Comparison of ENCODE assay signal across 20 mouse cellular contexts in the genomic region with DNA sequence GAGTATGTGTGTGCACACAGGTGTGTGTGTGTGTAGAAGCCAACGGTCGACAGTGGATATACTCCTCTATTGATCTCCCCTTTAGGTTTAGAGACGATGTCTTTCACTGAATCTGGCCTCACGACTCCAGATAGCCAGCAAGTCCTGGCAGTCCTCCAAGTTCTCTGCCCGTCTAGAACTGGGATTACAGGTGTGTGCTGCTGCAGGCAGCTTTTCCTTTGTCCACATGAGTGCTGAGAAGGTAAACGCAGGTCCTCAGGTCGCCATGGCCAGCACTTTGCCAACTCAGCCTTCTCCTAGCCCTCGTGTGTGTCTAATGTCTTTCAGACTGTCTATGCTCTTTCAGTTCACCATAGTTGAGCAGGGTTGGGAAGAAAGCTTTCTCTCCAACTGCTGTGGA.
DNase-seq lines count a peak whose midpoint lies in the region; ATAC-seq and TF ChIP-seq lines count a peak whose summit lies in the region.
"Had no signal": no experiment of that assay in that cellular context is flagged by ENCODE, and none has a peak within 500 bp of the region (broad histone marks: within the 10 kb centered on the region; RNA-seq: fewer than 3 reads in every experiment).

No protein-coding gene starts in this region.

- H3K4me2 ChIP-seq in stomach, embryonic 16.5 days (ENCODE audit: low read depth, low read length): no peak overlapping the region
- H3K4me2 ChIP-seq: midbrain, embryonic 15.5 days; neural tube, embryonic 12.5 days had no signal

- peak overlapping the region; percentile 47; the same call in 1 of the 2 replicates for H3K27ac ChIP-seq in heart, embryonic 10.5 days
- no peak overlapping the region for H3K27ac ChIP-seq in limb, embryonic 10.5 days
- no peak overlapping the region for H3K27ac ChIP-seq in stomach, embryonic 16.5 days (ENCODE audit: low read length)
- H3K27ac ChIP-seq: forebrain, embryonic 10.5 days; heart, adult 2 months; kidney, postnatal 0 days; midbrain, embryonic 15.5 days; neural tube, embryonic 12.5 days had no signal

- no peaks in the 10 kb centered on the region for H3K27me3 ChIP-seq in heart, embryonic 10.5 days (ENCODE audit: insufficient read depth, poor library complexity, severe bottlenecking)
- no peaks in the 10 kb centered on the region for H3K27me3 ChIP-seq in limb, embryonic 10.5 days (ENCODE audit: low read depth, poor library complexity, severe bottlenecking)
- no peaks in the 10 kb centered on the region for H3K27me3 ChIP-seq in stomach, embryonic 16.5 days (ENCODE audit: control insufficient read depth, insufficient read depth, low read length)
- H3K27me3 ChIP-seq: megakaryocyte, embryonic 14.5 days; midbrain, embryonic 15.5 days; neural tube, embryonic 12.5 days had no signal

- WGBS in heart, embryonic 10.5 days: 78% methylated on average over 8 of the region's 8 CpGs
- WGBS in lung, adult 2 months: 51% methylated on average over 8 of the region's 8 CpGs
- 88% methylated on average over 8 of the region's 8 CpGs for WGBS in limb, embryonic 10.5 days
- WGBS in stomach, embryonic 16.5 days: 58% methylated on average over 8 of the region's 8 CpGs

- H3K36me3 ChIP-seq in heart, embryonic 10.5 days: peaks cover 5% of the 10 kb centered on the region; the same call in 1 of the 2 replicates
- H3K36me3 ChIP-seq in limb, embryonic 10.5 days: no peaks in the 10 kb centered on the region
- no peaks in the 10 kb centered on the region for H3K36me3 ChIP-seq in stomach, embryonic 16.5 days (ENCODE audit: control insufficient read depth, insufficient read depth, low read length)
- H3K36me3 ChIP-seq: forebrain, embryonic 10.5 days; midbrain, embryonic 15.5 days; neural tube, embryonic 12.5 days had no signal

- no peak for TF ChIP-seq POLR2A in lung, adult 2 months (IDR thresholded peaks at IDR 0.05; ENCODE audit: borderline replicate concordance, extremely low read depth, low read depth, low read length)

- H3K4me1 ChIP-seq in heart, embryonic 10.5 days: peaks cover 27% of the 10 kb centered on the region
- H3K4me1 ChIP-seq in lung, adult 2 months (ENCODE audit: control insufficient read depth, insufficient read depth, low read length): peaks cover 5% of the 10 kb centered on the region; the same call in 1 of the 2 replicates
- H3K4me1 ChIP-seq in limb, embryonic 10.5 days: peaks cover 4% of the 10 kb centered on the region; the same call in 1 of the 2 replicates
- H3K4me1 ChIP-seq in stomach, embryonic 16.5 days (ENCODE audit: control insufficient read depth, insufficient read depth, low read length): no peaks in the 10 kb centered on the region
- H3K4me1 ChIP-seq: forebrain, embryonic 10.5 days; megakaryocyte, embryonic 14.5 days; midbrain, embryonic 15.5 days; neural tube, embryonic 12.5 days had no signal

- no peak overlapping the region for H3K9ac ChIP-seq in stomach, embryonic 16.5 days (ENCODE audit: low read length)
- H3K9ac ChIP-seq: midbrain, embryonic 15.5 days; neural tube, embryonic 12.5 days had no signal

- no peak for TF ChIP-seq CTCF in lung, adult 2 months (IDR thresholded peaks at IDR 0.05; ENCODE audit: insufficient read depth, low read length)

- no peaks in the 10 kb centered on the region for H3K9me3 ChIP-seq in heart, embryonic 10.5 days
- H3K9me3 ChIP-seq in limb, embryonic 10.5 days (replicated peaks): no peaks in the 10 kb centered on the region
- H3K9me3 ChIP-seq in stomach, embryonic 16.5 days (replicated peaks; ENCODE audit: control insufficient read depth, low read length): no peaks in the 10 kb centered on the region
- H3K9me3 ChIP-seq: forebrain, embryonic 10.5 days; midbrain, embryonic 15.5 days; neural tube, embryonic 12.5 days had no signal

- DNase-seq in heart, embryonic 10.5 days (ENCODE audit: low spot score): peak; percentile 64
- DNase-seq in heart, adult 9 months (ENCODE audit: low spot score in 2 of 2): no peak
- peak; percentile 12 to 34 for DNase-seq in lung, adult 18-20 months
- DNase-seq in lung, adult 2 months: no peak
- DNase-seq in limb, embryonic 10.5 days (ENCODE audit: low spot score): peak; percentile 16
- no peak for DNase-seq in adrenal gland, postnatal 4 days (ENCODE audit: low spot score in 2 of 2)
- DNase-seq: adrenal gland, postnatal 10 days; cerebellum, adult 9-10 months; gastrocnemius, postnatal 14 days; heart, adult 2 months; kidney, adult 11 months; thymus, adult 18-20 months; thymus, postnatal 36 days had no signal

- peak; percentile 27; the same call in 1 of the 2 replicates for ATAC-seq in stomach, embryonic 16.5 days (ENCODE audit: insufficient read depth, low FRiP score)
- ATAC-seq: forebrain, embryonic 16.5 days; midbrain, embryonic 15.5 days had no signal

- H3K4me3 ChIP-seq in heart, embryonic 10.5 days: no peak overlapping the region
- H3K4me3 ChIP-seq in lung, adult 2 months (replicated peaks; ENCODE audit: extremely low read depth, low read depth, low read length): no peak overlapping the region
- no peak overlapping the region for H3K4me3 ChIP-seq in limb, embryonic 10.5 days
- no peak overlapping the region for H3K4me3 ChIP-seq in stomach, embryonic 16.5 days (replicated peaks; ENCODE audit: low read length)
- H3K4me3 ChIP-seq: forebrain, embryonic 10.5 days; heart, adult 2 months; megakaryocyte, embryonic 14.5 days; midbrain, embryonic 15.5 days; neural tube, embryonic 12.5 days had no signal

Comparison
In these comparisons a context has a peak if more than half of its experiments do, and no peak if none do; other contexts are left out.
1. DNase-seq: peak in heart, embryonic 10.5 days (single experiment), lung, adult 18-20 months (2 of 2) and limb, embryonic 10.5 days (single experiment); none in heart, adult 9 months (0 of 2), lung, adult 2 months (single experiment) and adrenal gland, postnatal 4 days (0 of 2).